19 mouse cellular contexts compared by ENCODE assay signal in genomic region chr11:50707259-50707658, GRCm38 (mm10).
A peak's percentile ranks its signal among the peaks of the same experiment; 100 is the strongest.
DNase-seq lines count a peak whose midpoint lies in the region; ATAC-seq lines count a peak whose summit lies in the region.
"Had no signal": no experiment of that assay in that cellular context is flagged by ENCODE, and none has a peak within 500 bp of the region (broad histone marks: within the 10 kb centered on the region; RNA-seq: fewer than 3 reads in every experiment).

No protein-coding gene starts in this region.

- ATAC-seq in heart, embryonic 11.5 days (replicated peaks; ENCODE audit: insufficient number of reproducible peaks, low FRiP score, low TSS enrichment) = no peak
- ATAC-seq in lung, embryonic 16.5 days (ENCODE audit: low read depth) = peak; percentile 52; the same call in 1 of the 2 replicates
- 0 out of 2 replicates have a peak, but pooled peaks have one; percentile 25 for ATAC-seq in stomach, embryonic 16.5 days (ENCODE audit: insufficient read depth, low FRiP score)
- ATAC-seq in midbrain, embryonic 11.5 days (ENCODE audit: low FRiP score) = no peak
- ATAC-seq: forebrain, embryonic 15.5 days; intestine, embryonic 15.5 days had no signal

- no peak overlapping the region for H3K4me3 ChIP-seq in heart, embryonic 11.5 days (ENCODE audit: low read depth, low read length)
- no peak overlapping the region for H3K4me3 ChIP-seq in lung, embryonic 16.5 days (ENCODE audit: low read length)
- no peak overlapping the region for H3K4me3 ChIP-seq in stomach, embryonic 16.5 days (replicated peaks; ENCODE audit: low read length)
- H3K4me3 ChIP-seq in midbrain, embryonic 11.5 days (ENCODE audit: low read depth, low read length) = no peak overlapping the region
- H3K4me3 ChIP-seq: forebrain, embryonic 15.5 days; intestine, embryonic 15.5 days; limb, embryonic 15.5 days; megakaryocyte, embryonic 14.5 days had no signal

- WGBS in heart, embryonic 11.5 days (ENCODE audit: insufficient replicate concordance) = 75% methylated on average over 1 of the region's 1 CpGs
- 88% methylated on average over 1 of the region's 1 CpGs for WGBS in lung, embryonic 16.5 days
- 63% methylated on average over 1 of the region's 1 CpGs for whole genome bisulfite sequencing in stomach, embryonic 16.5 days
- 81% methylated on average over 1 of the region's 1 CpGs for WGBS in midbrain, embryonic 11.5 days

- intact Hi-C loops in heart, postnatal 36 days (cut with DNase I) = no loop called here

- no peaks in the 10 kb centered on the region for H3K9me3 ChIP-seq in heart, embryonic 11.5 days (replicated peaks; ENCODE audit: control insufficient read depth, low read length)
- H3K9me3 ChIP-seq in lung, embryonic 16.5 days (ENCODE audit: control insufficient read depth, low read length) = no peaks in the 10 kb centered on the region
- H3K9me3 ChIP-seq in stomach, embryonic 16.5 days (replicated peaks; ENCODE audit: control insufficient read depth, low read length) = no peaks in the 10 kb centered on the region
- H3K9me3 ChIP-seq in midbrain, embryonic 11.5 days (ENCODE audit: control insufficient read depth, low read length) = no peaks in the 10 kb centered on the region
- H3K9me3 ChIP-seq: forebrain, embryonic 15.5 days; intestine, embryonic 15.5 days; limb, embryonic 15.5 days had no signal

- H3K27ac ChIP-seq in heart, embryonic 11.5 days (ENCODE audit: low read depth, low read length) = no peak overlapping the region
- H3K27ac ChIP-seq in lung, embryonic 16.5 days (ENCODE audit: low read length) = no peak overlapping the region
- no peak overlapping the region for H3K27ac ChIP-seq in stomach, embryonic 16.5 days (ENCODE audit: low read length)
- H3K27ac ChIP-seq in midbrain, embryonic 11.5 days (ENCODE audit: low read depth, low read length) = no peak overlapping the region
- H3K27ac ChIP-seq: forebrain, embryonic 15.5 days; hindbrain, embryonic 14.5 days; intestine, embryonic 15.5 days; limb, embryonic 15.5 days had no signal

- peaks cover 4% of the 10 kb centered on the region; the same call in 1 of the 2 replicates for H3K4me1 ChIP-seq in heart, embryonic 11.5 days (ENCODE audit: control insufficient read depth, insufficient read depth, low read length)
- no peaks in the 10 kb centered on the region for H3K4me1 ChIP-seq in lung, embryonic 16.5 days (replicated peaks; ENCODE audit: control insufficient read depth, insufficient read depth, low read length)
- no peaks in the 10 kb centered on the region for H3K4me1 ChIP-seq in stomach, embryonic 16.5 days (ENCODE audit: control insufficient read depth, insufficient read depth, low read length)
- H3K4me1 ChIP-seq in midbrain, embryonic 11.5 days (ENCODE audit: control insufficient read depth, insufficient read depth, low read length) = no peaks in the 10 kb centered on the region
- H3K4me1 ChIP-seq: forebrain, embryonic 15.5 days; intestine, embryonic 15.5 days; limb, embryonic 15.5 days; megakaryocyte, embryonic 14.5 days had no signal

- 0 out of 2 replicates have a peak, but pooled peaks cover 3% of the 10 kb centered on the region for H3K27me3 ChIP-seq in heart, embryonic 11.5 days (ENCODE audit: control insufficient read depth, insufficient read depth, low read length)
- no peaks in the 10 kb centered on the region for H3K27me3 ChIP-seq in lung, embryonic 16.5 days (ENCODE audit: control insufficient read depth, insufficient read depth, low read depth, low read length)
- H3K27me3 ChIP-seq in stomach, embryonic 16.5 days (ENCODE audit: control insufficient read depth, insufficient read depth, low read length) = no peaks in the 10 kb centered on the region
- H3K27me3 ChIP-seq in midbrain, embryonic 11.5 days (ENCODE audit: control insufficient read depth, insufficient read depth, low read length) = no peaks in the 10 kb centered on the region
- H3K27me3 ChIP-seq: forebrain, embryonic 15.5 days; intestine, embryonic 15.5 days; limb, embryonic 15.5 days; megakaryocyte, embryonic 14.5 days had no signal

- peak; percentile 98 for DNase-seq in heart, adult 11 months
- DNase-seq in lung, postnatal 14 days = no peak
- DNase-seq in heart, postnatal 36 days = peak; percentile 29 to 38
- DNase-seq in ovary, postnatal 10 days (ENCODE audit: low spot score) = no peak
- DNase-seq in midbrain, embryonic 11.5 days (ENCODE audit: low spot score, missing footprints) = no peak
- DNase-seq: adrenal gland, postnatal 14 days; cerebellum, adult 11-12 months; cerebellum, postnatal 36 days; layer of hippocampus, postnatal 36 days; retina, postnatal 1 day; thymus, adult 18-20 months had no signal

- H3K4me2 ChIP-seq in heart, embryonic 11.5 days = no peak overlapping the region
- no peak overlapping the region for H3K4me2 ChIP-seq in lung, embryonic 16.5 days (ENCODE audit: low read depth, low read length)
- H3K4me2 ChIP-seq in stomach, embryonic 16.5 days (ENCODE audit: low read depth, low read length) = no peak overlapping the region
- no peak overlapping the region for H3K4me2 ChIP-seq in midbrain, embryonic 11.5 days
- H3K4me2 ChIP-seq: forebrain, embryonic 15.5 days; hindbrain, embryonic 14.5 days; intestine, embryonic 15.5 days; limb, embryonic 15.5 days had no signal

- H3K36me3 ChIP-seq in heart, embryonic 11.5 days (ENCODE audit: control insufficient read depth, insufficient read depth, low read length) = no peaks in the 10 kb centered on the region
- H3K36me3 ChIP-seq in lung, embryonic 16.5 days (ENCODE audit: control insufficient read depth, insufficient read depth, low read length) = no peaks in the 10 kb centered on the region
- H3K36me3 ChIP-seq in stomach, embryonic 16.5 days (ENCODE audit: control insufficient read depth, insufficient read depth, low read length) = no peaks in the 10 kb centered on the region
- H3K36me3 ChIP-seq in midbrain, embryonic 11.5 days (ENCODE audit: control insufficient read depth, insufficient read depth, low read length) = no peaks in the 10 kb centered on the region
- H3K36me3 ChIP-seq: forebrain, embryonic 15.5 days; intestine, embryonic 15.5 days; limb, embryonic 15.5 days had no signal

- no peak overlapping the region for H3K9ac ChIP-seq in heart, embryonic 11.5 days (ENCODE audit: low read depth, low read length)
- no peak overlapping the region for H3K9ac ChIP-seq in lung, embryonic 16.5 days (ENCODE audit: low read length)
- no peak overlapping the region for H3K9ac ChIP-seq in stomach, embryonic 16.5 days (ENCODE audit: low read length)
- no peak overlapping the region for H3K9ac ChIP-seq in midbrain, embryonic 11.5 days (ENCODE audit: low read length)
- H3K9ac ChIP-seq: forebrain, embryonic 15.5 days; hindbrain, embryonic 14.5 days; intestine, embryonic 15.5 days; limb, embryonic 15.5 days had no signal

Comparison
In these comparisons a context has a peak if more than half of its experiments do, and no peak if none do; other contexts are left out.
1. DNase-seq: peak in heart, adult 11 months (single experiment) and heart, postnatal 36 days (2 of 2); none in lung, postnatal 14 days (single experiment), ovary, postnatal 10 days (single experiment) and midbrain, embryonic 11.5 days (single experiment).
2. ATAC-seq: peak in lung, embryonic 16.5 days (single experiment) and stomach, embryonic 16.5 days (single experiment); none in heart, embryonic 11.5 days (single experiment) and midbrain, embryonic 11.5 days (single experiment).